Mouse (Mus musculus) myocyte (in vitro differentiated cells): ENCODE measurements around the gene Pdzd2. TPM values are rescaled to one million over a fixed set of nuclear protein-coding genes. Genes with fewer than 3 reads are reported as not detected.

Experiments used
- H3K27me3 ChIP-seq: one replicate; pipeline ENCODE4 v1.6.1; 2011; ENCODE audit not compliant: control insufficient read depth, insufficient read depth, insufficient read length
- H3K36me3 ChIP-seq: one replicate; pipeline ENCODE4 v1.6.1; 2011; ENCODE audit not compliant: control insufficient read depth, insufficient read depth
- H3K4me2 ChIP-seq: one replicate; pipeline ENCODE4 v1.6.1; 2011; ENCODE audit warnings: low read depth, control low read depth
- H3K4me3 ChIP-seq: one replicate; pipeline ENCODE4 v1.5.1; 2011; ENCODE audit warnings: mild to moderate bottlenecking, control low read depth, moderate library complexity
- H3K79me2 ChIP-seq: one replicate; pipeline ENCODE4 v1.6.1; 2011; ENCODE audit not compliant: control insufficient read depth, insufficient read depth
- H3ac ChIP-seq: one replicate; pipeline ENCODE4 v1.6.1; 2011; ENCODE audit not compliant: control insufficient read depth, insufficient read length
- CEBPB ChIP-seq: IDR thresholded peaks from 2 replicates; pipeline ENCODE4 v1.6.1; 2011; ENCODE audit warnings: mild to moderate bottlenecking, moderate library complexity; ENCODE audit not compliant: poor library complexity, insufficient read depth, severe bottlenecking
- E2F4 ChIP-seq: IDR thresholded peaks from one replicate; pipeline ENCODE4 v1.6.1; 2011; ENCODE audit warnings: mild to moderate bottlenecking, control low read depth, moderate library complexity; ENCODE audit not compliant: insufficient read depth
- MAX ChIP-seq: IDR thresholded peaks from one replicate; pipeline ENCODE4 v1.6.1; 2011; ENCODE audit warnings: low read depth, mild to moderate bottlenecking, control low read depth
- MYOD1 ChIP-seq, 3 experiments: IDR thresholded peaks; one replicate each; pipeline ENCODE4 v1.6.1; 2011; ENCODE audit warnings: control low read depth in 2 of 3, low read depth in 2 of 3, mild to moderate bottlenecking in 2 of 3, moderate library complexity in 1 of 3; ENCODE audit not compliant: insufficient read length in 2 of 3, control insufficient read depth in 1 of 3
- MYOG ChIP-seq, 3 experiments: IDR thresholded peaks; one replicate each; pipeline ENCODE4 v1.6.1; 2011; ENCODE audit warnings: control low read depth in 2 of 3, low read depth in 2 of 3, mild to moderate bottlenecking in 2 of 3; ENCODE audit not compliant: insufficient read length in 2 of 3, control insufficient read depth in 1 of 3, insufficient read depth in 1 of 3
- POLR2A ChIP-seq: IDR thresholded peaks from one replicate; pipeline ENCODE4 v1.6.1; 2011; ENCODE audit warnings: low read depth, mild to moderate bottlenecking, control low read depth, moderate library complexity; ENCODE audit not compliant: insufficient read length
- POLR2AphosphoS2 ChIP-seq: IDR thresholded peaks from one replicate; pipeline ENCODE4 v1.6.1; 2011; ENCODE audit warnings: low read depth, control low read depth; ENCODE audit not compliant: insufficient read length
- REST ChIP-seq: IDR thresholded peaks from one replicate; pipeline ENCODE4 v1.6.1; 2011; ENCODE audit warnings: mild to moderate bottlenecking, control low read depth, moderate library complexity; ENCODE audit not compliant: insufficient read depth, insufficient read length
- SRF ChIP-seq: IDR thresholded peaks from one replicate; pipeline ENCODE4 v1.6.1; 2011; ENCODE audit warnings: low read depth; ENCODE audit not compliant: control insufficient read depth, insufficient read length
- TCF12 ChIP-seq: IDR thresholded peaks from one replicate; pipeline ENCODE4 v1.6.1; 2011; ENCODE audit warnings: mild to moderate bottlenecking, control low read depth; ENCODE audit not compliant: poor library complexity, insufficient read depth, severe bottlenecking
- TCF3 ChIP-seq: IDR thresholded peaks from one replicate; pipeline ENCODE4 v1.6.1; 2011; ENCODE audit warnings: low read depth, control low read depth; ENCODE audit not compliant: insufficient read length
- USF1 ChIP-seq: IDR thresholded peaks from one replicate; pipeline ENCODE4 v1.6.1; 2011; ENCODE audit warnings: low read depth, mild to moderate bottlenecking, control low read depth, moderate library complexity
- polyA plus RNA-seq: library from polyadenylated mRNA; unstranded; fragments of >200 nt; fragmentation: generic; extraction: Trizol; gene quantifications from one replicate; pipeline ENCODE4 v1.2.1, GENCODE M21; 2012; ENCODE audit warnings: missing spikeins

Pdzd2 gene
- polyA plus RNA-seq, 1 experiment = 0.01 TPM

DNA sequence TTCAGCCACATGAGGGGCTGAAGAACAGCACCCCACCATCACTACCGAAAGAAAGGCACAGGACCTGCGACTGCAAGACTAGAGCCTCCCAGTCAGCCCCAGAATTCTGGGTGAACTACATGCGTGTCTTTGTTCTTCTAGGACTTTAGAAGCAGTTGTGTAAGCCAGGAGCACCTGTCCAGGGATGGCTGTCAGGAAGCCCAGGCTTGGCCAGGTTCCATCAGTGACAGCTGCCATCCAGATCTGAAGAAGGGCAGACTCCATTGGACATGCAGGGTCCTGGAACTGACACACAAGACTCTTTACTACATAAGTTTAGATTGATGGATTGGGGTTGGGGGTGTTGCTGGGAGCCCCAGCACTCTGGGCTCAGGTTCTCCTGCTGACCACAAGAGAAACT, 29.7 kb downstream of the Pdzd2 start:
- Histone ChIP-seq H3K79me2 (no peaks in the 10 kb centered on the region), H3ac (no peak overlapping the region), H3K4me3 (no peak overlapping the region), H3K27me3 (no peaks in the 10 kb centered on the region), H3K4me2 (no peak overlapping the region), H3K36me3 (no peaks in the 10 kb centered on the region)
- TF ChIP-seq SRF (no peak), REST (no peak), MAX (no peak), E2F4 (no peak), MYOD1 (IDR thresholded peaks at IDR 0.05; ENCODE audit: control insufficient read depth in 1 of 3, insufficient read length in 2 of 3, low read depth in 2 of 3) (peak in 2 of 3 experiments; percentile 20 to 63), POLR2AphosphoS2 (no peak), POLR2A (no peak), MYOG (IDR thresholded peaks at IDR 0.05; ENCODE audit: control insufficient read depth in 1 of 3, insufficient read depth in 1 of 3, insufficient read length in 2 of 3, low read depth in 2 of 3) (peak in 2 of 3 experiments; percentile 23 to 36)

GRCm38 (mm10) chr15:12708297-12708696, 31.4 kb downstream of the Pdzd2 start:
- no peak overlapping the region for H3ac ChIP-seq
- no peaks in the 10 kb centered on the region for H3K27me3 ChIP-seq
- H3K4me2 ChIP-seq = no peak overlapping the region
- H3K79me2 ChIP-seq = no peaks in the 10 kb centered on the region
- no peak overlapping the region for H3K4me3 ChIP-seq
- no peaks in the 10 kb centered on the region for H3K36me3 ChIP-seq
- TF ChIP-seq MYOG (IDR thresholded peaks at IDR 0.05; ENCODE audit: control insufficient read depth in 1 of 3, insufficient read depth in 1 of 3, insufficient read length in 2 of 3, low read depth in 2 of 3) (no peak), SRF (no peak), REST (no peak), POLR2AphosphoS2 (no peak), CEBPB (no peak), MYOD1 (IDR thresholded peaks at IDR 0.05; ENCODE audit: control insufficient read depth in 1 of 3, insufficient read length in 2 of 3, low read depth in 2 of 3) (no peak), MAX (no peak), POLR2A (no peak)

- Histone ChIP-seq H3K4me3 (no peak overlapping the region), H3K79me2 (no peaks in the 10 kb centered on the region), H3K27me3 (peaks cover 6% of the 10 kb centered on the region), H3K4me2 (no peak overlapping the region), H3ac (no peak overlapping the region), H3K36me3 (no peaks in the 10 kb centered on the region)
- TF ChIP-seq E2F4 (no peak), TCF3 (no peak), MYOG (IDR thresholded peaks at IDR 0.05; ENCODE audit: control insufficient read depth in 1 of 3, insufficient read depth in 1 of 3, insufficient read length in 2 of 3, low read depth in 2 of 3) (no peak), REST (no peak), POLR2A (no peak), POLR2AphosphoS2 (no peak), TCF12 (no peak), USF1 (no peak), MYOD1 (IDR thresholded peaks at IDR 0.05; ENCODE audit: control insufficient read depth in 1 of 3, insufficient read length in 2 of 3, low read depth in 2 of 3) (no peak), SRF (no peak), CEBPB (no peak)
These were observed 32.8 kb downstream of the Pdzd2 start for GRCm38 (mm10) chr15:12706902-12707301.

DNA sequence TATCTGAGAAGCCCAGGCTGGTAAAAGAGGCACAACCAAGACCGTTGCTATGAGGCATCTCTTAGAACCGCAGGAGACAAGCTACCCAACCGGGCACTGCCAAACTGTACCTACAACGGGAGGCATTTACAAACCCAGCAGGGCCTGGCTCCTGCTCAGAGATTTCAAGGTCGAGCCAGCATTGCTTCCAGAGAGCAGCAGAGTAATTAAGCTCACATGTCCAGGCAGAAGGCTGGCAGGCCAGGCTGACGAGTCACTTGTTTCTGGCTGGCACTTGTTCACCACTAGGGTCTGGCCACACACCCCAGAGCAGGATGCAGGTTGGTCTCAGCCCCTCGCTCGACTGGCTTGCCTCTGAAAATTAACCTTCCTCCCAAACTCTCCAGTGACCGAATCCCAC, 39.4 kb downstream of the Pdzd2 start:
- Histone ChIP-seq H3K27me3 (peaks cover 12% of the 10 kb centered on the region), H3ac (no peak overlapping the region), H3K4me3 (no peak overlapping the region), H3K79me2 (no peaks in the 10 kb centered on the region), H3K36me3 (no peaks in the 10 kb centered on the region), H3K4me2 (no peak overlapping the region)
- TF ChIP-seq CEBPB (no peak), MYOD1 (IDR thresholded peaks at IDR 0.05; ENCODE audit: control insufficient read depth in 1 of 3, insufficient read length in 2 of 3, low read depth in 2 of 3) (no peak), MAX (no peak), POLR2AphosphoS2 (no peak), REST (no peak), E2F4 (no peak), MYOG (IDR thresholded peaks at IDR 0.05; ENCODE audit: control insufficient read depth in 1 of 3, insufficient read depth in 1 of 3, insufficient read length in 2 of 3, low read depth in 2 of 3) (no peak), TCF12 (no peak), TCF3 (no peak), SRF (no peak), USF1 (no peak), POLR2A (no peak)

DNA sequence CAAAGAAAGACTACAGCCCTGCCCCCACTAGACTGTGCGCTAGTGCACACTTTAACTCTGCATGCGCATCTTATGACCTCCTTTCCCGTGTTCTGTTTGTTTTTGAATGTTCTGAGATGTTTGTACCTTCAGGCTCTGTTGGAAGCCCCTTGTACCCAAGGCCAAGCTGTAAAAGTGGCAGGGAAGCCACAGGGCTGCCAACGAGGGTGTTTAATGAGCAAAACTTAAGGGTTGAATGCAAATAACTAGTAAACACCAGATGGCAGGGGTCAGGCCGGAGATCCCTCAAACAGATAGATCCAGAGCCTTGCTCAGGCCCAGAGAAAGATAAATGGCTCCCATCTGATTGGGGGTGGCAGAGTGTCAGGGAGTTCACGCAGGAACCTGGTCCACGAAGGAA, 42.0 kb downstream of the Pdzd2 start:
- H3K27me3 ChIP-seq = peaks cover 12% of the 10 kb centered on the region
- no peak overlapping the region for H3K4me3 ChIP-seq
- H3K4me2 ChIP-seq = no peak overlapping the region
- H3ac ChIP-seq = no peak overlapping the region
- H3K36me3 ChIP-seq = no peaks in the 10 kb centered on the region
- no peaks in the 10 kb centered on the region for H3K79me2 ChIP-seq
- TF ChIP-seq REST = no peak
- no peak for TF ChIP-seq USF1
- no peak for TF ChIP-seq CEBPB
- TF ChIP-seq E2F4 = no peak
- TF ChIP-seq TCF3 = no peak
- no peak for TF ChIP-seq POLR2AphosphoS2
- TF ChIP-seq MYOG (IDR thresholded peaks at IDR 0.05; ENCODE audit: control insufficient read depth in 1 of 3, insufficient read depth in 1 of 3, insufficient read length in 2 of 3, low read depth in 2 of 3) = no peak
- TF ChIP-seq MYOD1 (IDR thresholded peaks at IDR 0.05; ENCODE audit: control insufficient read depth in 1 of 3, insufficient read length in 2 of 3, low read depth in 2 of 3) = no peak
- no peak for TF ChIP-seq MAX
- no peak for TF ChIP-seq TCF12
- TF ChIP-seq SRF = no peak
- TF ChIP-seq POLR2A = no peak
